Mouse (Mus musculus) right cerebral cortex, postnatal 4 days (tissue): Measurements from ENCODE around the gene Mpp1.

ENCODE experiments used
- DNase-seq: peaks from one replicate; pipeline ENCODE4 v3.0.0-alpha.2; 2022

Mpp1 gene

GRCm38 (mm10) chrX:75130467-75131160 is at the start of gene Mpp1:
Mpp1 (minus strand) TSS chrX:75131016.
- DNase-seq: peak; percentile 62

GRCm38 (mm10) chrX:75163670-75164069 is 32.9 kb upstream of the Mpp1 start, which contains the start of gene Smim9:
Smim9 (minus strand) TSS chrX:75163770.
- DNase-seq: no peak

- peak; percentile 3 for DNase-seq
Observed at GRCm38 (mm10) chrX:75155576-75156243, 24.9 kb upstream of the Mpp1 start.

- DNase-seq: no peak
Observed at GRCm38 (mm10) chrX:75152249-75152648, 21.4 kb upstream of the Mpp1 start.

- no peak for DNase-seq
Observed at GRCm38 (mm10) chrX:75150304-75150703, 19.5 kb upstream of the Mpp1 start.

GRCm38 (mm10) chrX:75148414-75148813 is 17.6 kb upstream of the Mpp1 start:
- DNase-seq: no peak

GRCm38 (mm10) chrX:75143124-75143555 is 12.3 kb upstream of the Mpp1 start:
- DNase-seq: peak; percentile 21

- no peak for DNase-seq
Observed at GRCm38 (mm10) chrX:75138182-75138581, 7.4 kb upstream of the Mpp1 start.

- DNase-seq: no peak
Observed at GRCm38 (mm10) chrX:75137729-75138128, 6.9 kb upstream of the Mpp1 start.

GRCm38 (mm10) chrX:75136938-75137337 is 6.1 kb upstream of the Mpp1 start:
- DNase-seq: no peak

GRCm38 (mm10) chrX:75129474-75129873 is 1.3 kb downstream of the Mpp1 start:
- no peak for DNase-seq

- no peak for DNase-seq
Observed at GRCm38 (mm10) chrX:75128333-75128980, 2.4 kb downstream of the Mpp1 start.

GRCm38 (mm10) chrX:75126893-75127292 is 3.9 kb downstream of the Mpp1 start:
- DNase-seq: no peak

GRCm38 (mm10) chrX:75125606-75126005 is 5.2 kb downstream of the Mpp1 start:
- DNase-seq: no peak

GRCm38 (mm10) chrX:75115550-75115949 is 15.3 kb downstream of the Mpp1 start:
- no peak for DNase-seq

- DNase-seq: no peak
Observed at GRCm38 (mm10) chrX:75102293-75102692, 28.5 kb downstream of the Mpp1 start.

GRCm38 (mm10) chrX:75098799-75099198 is 32.0 kb downstream of the Mpp1 start:
- no peak for DNase-seq

GRCm38 (mm10) chrX:75096163-75096770 is 34.5 kb downstream of the Mpp1 start:
- peak; percentile 2 for DNase-seq

GRCm38 (mm10) chrX:75095369-75096162 is 35.2 kb downstream of the Mpp1 start, which contains the start of gene Dkc1:
Dkc1 (plus strand) TSS chrX:75095854.
- peak; percentile 86 for DNase-seq

- DNase-seq: no peak
Observed at GRCm38 (mm10) chrX:75085654-75086053, 45.2 kb downstream of the Mpp1 start.

GRCm38 (mm10) chrX:75084774-75085508 is 45.9 kb downstream of the Mpp1 start, which contains the start of gene Gab3:
Gab3 (minus strand) TSS chrX:75085458.
- peak; percentile 31 for DNase-seq
